Mouse (Mus musculus) gastrocnemius, adult 18-20 months (tissue): ENCODE data around the gene Scyl1. TPM values are rescaled to one million over a fixed set of nuclear protein-coding genes. Genes with fewer than 3 reads are reported as not detected.

Experiments
- DNase-seq: peaks from one replicate; pipeline ENCODE4 v3.0.0; 2021; ENCODE audit warnings: low spot score
- total RNA-seq, 2 experiments: library from RNA; stranded (reverse); gene quantifications; 2 replicates each; pipeline ENCODE4 v1.2.3; 2021

Gene Scyl1
- total RNA-seq, 2 experiments from 2014 or later = 70.6 to 74.4 TPM

DNA sequence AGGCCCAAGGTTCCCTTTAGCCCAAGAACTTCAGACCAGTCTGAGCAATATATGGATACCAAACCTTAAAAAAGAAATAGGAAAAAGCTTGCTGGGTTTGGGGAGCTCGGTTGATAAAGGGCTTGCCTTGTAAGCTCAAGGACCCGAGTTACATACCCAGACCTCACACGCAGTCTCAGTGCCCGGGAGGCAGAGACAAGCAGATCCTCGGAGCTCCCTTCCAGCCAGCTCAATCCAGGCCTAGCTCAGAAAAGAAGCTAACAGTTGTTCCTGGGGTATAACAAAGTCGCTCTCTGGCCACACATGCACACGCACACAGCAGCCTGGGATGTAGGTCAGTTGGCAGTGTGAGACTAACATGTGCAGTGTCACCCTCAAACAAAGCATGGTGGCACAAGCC is 16.7 kb upstream of the Scyl1 start:
- no peak for DNase-seq

DNA sequence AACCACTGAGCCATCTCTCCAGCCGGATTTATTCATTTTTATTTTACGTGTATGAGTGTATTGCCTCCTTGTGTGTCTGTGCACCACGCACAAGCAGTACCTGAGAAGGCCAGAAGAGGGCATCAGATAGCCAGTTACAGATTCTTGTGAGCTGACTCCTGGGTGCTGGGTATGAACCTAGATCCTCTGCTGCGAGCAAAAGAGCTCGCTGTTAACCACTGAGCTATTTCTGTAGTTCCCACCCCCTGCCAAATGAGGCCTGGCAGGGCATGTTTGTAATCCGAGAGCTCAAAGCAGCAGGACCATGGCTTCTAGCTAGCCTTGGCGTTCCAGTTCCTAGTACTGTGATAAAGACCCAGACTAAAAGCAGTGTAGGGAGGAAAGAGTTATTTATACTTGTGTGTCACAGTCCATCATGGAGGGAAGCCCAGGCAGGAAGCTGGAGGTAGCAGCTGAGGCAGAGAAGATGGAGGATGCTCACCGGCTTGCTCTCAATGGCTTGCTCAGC is 16.0 kb upstream of the Scyl1 start:
- peak; percentile 94 for DNase-seq

DNA sequence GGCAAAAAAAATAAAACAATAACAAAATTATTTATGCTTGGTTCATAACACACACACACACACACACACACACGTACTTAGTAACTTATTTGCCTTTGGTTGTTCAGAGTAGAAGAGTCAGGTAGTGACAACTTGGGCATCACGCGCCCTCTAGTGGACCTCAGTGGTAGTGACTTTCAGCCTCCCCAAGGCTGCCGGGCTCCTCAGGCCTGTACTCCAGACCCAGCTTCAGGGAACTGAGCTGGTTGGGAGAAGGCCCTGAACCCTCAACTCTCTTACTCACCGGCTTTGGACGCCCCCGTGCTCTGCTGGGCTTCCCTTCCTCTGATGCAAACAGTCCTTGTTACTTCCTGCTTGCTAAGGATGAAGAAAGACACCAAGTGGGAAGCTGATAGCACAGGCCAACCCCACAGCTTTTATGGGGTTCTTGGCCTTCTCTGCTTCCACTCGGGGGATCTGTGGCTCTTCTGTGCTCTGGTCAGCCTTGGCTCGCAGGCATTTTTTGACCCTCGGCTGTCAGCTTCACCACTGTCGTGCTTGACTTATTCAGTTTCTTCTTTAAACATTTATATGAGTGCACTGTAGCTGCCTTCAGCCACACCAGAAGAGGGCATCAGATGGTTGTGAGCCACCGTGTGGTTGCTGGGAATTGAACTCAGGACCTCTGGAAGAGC is 15.4 kb upstream of the Scyl1 start:
- peak; percentile 91 for DNase-seq

DNA sequence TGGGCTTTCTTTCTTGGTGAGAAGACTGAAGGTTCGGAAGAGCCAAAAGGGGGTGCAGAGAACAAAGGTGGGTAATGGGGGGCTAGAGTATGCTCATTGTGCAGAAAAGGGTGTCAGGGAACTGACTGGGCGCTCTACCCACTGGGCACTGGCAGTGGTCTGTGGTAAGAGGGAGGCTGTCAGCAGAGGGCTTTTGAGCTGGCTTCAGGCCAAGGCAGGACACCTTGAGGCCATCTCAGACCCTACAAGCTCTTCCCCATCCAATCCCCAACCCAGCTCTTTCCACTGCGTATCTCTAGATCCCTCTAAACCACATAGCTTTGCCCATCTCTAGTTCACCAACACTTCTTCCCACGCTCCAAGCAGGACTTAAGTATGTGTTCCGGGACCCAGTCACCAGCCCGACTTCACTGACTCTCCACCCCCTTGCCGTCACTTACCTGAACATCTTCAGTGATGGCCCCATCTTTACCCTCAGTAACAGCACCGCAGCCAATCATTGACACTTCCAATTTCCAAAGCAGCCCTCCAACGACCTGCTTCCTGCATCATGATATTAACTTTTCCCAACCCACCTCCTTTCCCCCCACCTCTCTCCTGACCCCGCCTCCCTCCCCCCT is 13.8 kb upstream of the Scyl1 start:
- DNase-seq = no peak

DNA sequence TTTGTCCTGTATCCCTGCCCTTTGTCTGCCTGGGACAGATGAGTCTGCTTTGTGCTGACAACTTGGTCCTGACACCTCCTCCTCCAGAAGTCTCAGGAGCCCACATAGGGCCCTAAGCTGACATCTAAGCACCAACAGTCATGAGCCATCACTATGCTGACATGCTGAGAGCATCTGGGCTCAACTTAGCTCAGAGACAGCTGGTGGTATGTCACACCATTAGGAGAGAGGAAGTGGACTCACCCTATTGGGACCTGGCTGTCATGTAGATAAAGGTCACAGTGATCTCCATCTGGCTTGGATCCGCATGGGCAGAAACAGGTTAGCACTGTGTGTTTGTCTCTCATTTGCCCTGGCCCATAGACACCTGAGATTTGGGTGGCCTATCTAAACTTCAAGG is 10.9 kb upstream of the Scyl1 start:
- DNase-seq = no peak

DNA sequence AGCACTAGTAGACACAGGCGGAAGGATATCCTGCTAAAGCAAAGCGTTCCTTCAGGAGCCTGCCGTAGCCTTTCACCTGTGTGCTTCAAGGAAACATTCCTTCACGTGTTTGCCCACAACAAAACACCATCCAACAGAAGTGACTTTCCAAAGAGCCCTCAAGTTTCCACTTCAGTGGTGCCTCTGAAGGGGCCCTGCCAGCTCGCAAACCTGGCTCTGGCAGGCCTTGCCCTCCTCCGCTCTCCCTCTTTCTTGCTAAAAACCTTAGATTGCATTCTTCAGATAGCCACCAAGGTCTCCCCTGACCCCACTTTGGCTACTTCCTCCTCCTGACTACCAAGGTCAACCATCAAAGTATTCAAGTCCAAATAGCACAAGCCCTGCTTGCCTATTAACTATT is 10.3 kb upstream of the Scyl1 start:
- no peak for DNase-seq

DNA sequence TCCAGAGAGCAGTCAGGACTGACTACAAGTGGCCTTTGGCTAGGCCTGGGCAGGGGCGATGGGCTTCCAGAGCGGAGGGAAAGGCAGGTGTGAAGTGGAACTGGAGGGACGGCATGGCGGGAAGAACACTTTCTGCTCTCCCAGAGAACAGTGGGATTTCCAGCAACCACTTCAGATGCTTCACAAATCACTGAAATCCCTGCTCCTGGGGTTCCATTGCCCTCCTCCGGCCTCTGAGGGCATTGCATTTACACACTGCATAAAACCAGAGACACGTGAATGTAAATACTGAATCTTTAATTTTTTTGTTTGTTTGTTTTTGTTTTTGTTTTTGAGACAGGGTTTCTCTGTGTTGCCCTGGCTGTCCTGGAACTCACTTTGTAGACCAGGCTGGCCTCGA is 9.0 kb upstream of the Scyl1 start:
- no peak for DNase-seq

DNA sequence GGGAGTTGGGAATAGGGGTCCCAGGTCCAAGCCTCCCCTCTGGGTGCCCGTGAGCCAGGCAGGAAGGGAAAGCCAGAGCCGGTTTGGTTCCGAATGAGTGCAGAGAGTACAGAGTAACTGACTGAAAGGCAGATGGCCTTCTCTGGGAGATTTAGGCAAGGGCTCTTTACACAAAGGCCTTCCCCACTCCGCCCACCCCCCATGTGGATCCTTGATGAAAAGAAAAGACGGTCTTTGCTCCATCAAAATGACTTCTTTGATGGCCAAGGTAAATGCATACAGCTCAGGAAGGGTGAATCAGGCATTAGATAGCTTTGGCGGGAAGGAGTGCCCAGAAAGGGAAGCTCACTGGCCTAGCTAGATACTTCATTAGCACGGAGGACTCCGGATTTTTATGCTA is 7.1 kb upstream of the Scyl1 start:
- DNase-seq = no peak

DNA sequence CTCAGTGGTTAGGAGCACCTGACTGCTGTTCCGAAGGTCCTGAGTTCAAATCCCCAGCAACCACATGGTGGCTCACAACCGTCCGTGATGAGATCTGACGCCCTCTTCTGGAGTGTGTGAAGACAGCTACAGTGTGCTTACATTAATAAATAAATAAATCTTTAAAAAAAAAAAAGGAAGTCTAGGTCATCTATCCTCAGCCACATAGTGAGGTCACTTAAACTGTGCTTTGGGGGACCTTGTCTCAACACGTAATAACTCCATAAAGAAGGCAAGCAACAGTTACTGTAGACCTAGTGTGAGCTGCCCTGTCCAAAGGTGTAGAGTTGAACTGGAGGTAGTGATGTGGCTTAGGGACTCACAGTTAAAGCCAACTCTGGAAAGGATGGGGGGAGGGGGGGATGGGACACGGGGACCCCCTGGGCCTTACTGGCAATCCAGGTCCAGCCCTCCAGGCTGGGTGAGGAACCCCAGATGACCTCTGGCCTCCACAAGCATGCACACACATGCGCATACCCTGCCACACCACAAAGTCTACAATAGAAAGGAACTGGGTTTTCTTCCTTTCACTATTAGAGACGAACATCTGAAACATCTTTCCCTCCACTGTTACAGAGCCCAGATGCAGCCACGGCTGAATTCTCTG is 6.3 kb upstream of the Scyl1 start:
- no peak for DNase-seq

DNA sequence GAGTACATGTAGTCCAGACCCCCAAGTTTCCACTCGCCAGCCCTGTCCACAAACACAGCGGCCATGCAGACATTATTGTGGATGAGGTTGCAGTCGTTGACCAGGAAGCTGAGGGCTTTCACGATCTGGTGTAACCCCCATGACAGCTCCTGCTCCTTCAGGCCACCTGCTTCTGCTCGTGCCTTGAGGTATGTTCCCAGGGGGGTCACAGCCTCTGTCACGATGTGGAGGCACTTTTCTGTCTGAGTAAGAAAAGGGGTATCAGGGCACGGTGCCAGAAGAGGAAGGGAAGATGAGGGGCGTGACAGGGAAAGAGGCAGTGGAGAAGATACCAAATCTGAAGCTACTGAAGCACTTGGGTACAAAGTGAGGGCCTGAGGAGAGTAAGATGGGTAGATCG is 908 bp downstream of the Scyl1 start:
- DNase-seq = no peak

DNA sequence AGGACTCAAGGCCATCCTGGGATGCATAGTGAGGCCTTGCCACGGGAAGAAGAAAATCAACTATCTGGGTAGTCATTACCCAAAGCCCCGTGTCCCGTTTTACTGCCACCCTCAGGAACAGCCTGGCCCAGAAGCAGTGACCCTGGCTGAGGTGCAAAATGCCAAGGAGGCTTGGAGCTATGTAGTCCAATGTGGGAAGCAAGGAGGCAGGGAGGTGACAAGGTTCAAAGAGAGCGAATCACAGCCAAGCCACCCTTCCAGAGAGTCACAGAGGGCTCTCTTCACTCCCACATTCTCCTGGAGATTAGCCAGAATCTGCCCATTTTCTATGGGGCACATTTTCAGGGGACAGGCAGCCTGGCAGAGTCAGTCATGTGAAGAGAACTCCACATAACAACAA is 3.9 kb downstream of the Scyl1 start:
- DNase-seq = no peak

DNA sequence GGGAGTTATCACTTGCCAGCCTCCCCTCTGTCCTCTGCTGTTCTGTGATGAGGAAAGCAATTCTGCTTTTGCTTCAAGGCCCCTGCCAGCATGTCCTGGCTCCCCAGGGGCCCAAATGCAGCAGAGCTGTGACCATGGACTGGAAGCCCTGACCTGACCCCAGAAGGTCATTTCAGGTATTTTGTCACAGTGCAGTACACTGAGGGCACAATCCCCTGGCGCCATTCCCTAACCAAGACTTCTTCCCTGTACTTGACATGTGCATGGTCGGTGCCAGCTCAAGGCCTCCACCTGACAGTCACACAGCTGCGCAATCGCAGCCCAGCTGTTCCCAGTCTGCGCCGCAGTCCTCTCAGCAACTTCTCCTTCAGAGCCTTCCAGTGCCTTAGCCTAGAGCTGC is 8.1 kb downstream of the Scyl1 start:
- no peak for DNase-seq

DNA sequence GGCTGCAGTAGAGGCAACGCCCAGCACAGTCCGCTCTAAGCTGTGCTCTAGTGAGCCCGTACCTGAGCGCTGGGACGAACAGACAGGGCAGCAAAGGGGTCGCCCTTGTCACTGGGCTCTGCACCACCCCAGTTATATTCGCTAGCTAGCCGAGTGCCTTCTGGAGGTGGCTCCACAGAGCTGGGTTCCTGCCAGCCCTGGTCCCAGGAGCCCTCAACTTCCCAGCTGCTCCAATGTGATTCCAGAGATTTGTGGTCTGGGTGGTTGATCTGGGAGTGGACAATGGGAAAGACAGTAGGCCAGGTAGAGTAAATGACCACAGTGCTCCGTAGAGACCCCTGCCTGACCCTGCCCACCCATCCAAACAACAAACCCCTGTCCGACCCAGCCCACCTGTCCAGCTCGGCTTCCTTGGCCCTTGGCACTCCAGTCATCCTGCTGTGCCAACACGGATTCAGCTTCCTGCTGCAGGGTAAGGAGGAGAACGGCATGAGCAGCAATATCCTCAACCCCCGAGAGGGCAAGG is 12.3 kb downstream of the Scyl1 start:
- DNase-seq = no peak

DNA sequence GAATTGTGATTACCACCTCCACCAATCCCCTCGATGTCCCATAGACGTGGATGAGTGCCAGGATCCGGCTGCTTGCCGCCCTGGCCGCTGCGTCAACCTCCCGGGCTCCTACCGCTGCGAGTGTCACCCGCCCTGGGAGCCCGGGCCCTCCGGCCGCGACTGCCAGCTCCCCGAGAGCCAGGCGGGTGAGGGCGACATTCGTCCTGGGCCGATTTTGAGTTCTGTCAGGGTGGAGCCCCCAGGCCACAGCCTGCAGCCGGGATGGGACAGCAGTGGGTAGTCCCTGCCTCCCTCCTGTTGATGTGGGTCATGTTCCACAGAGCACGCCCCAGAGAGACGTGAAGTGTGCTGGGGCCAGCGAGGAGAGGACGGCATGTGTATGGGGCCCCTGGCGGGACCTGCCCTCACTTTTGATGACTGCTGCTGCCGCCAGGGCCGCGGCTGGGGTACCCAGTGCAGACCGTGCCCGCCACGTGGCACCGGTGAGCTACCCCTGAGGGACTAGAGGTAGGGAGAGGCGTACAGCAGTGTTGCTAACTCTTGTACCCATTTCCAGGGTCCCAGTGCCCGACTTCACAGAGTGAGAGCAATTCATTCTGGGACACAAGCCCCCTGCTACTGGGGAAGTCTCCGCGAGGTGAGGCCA is 14.1 kb downstream of the Scyl1 start:
- no peak for DNase-seq

DNA sequence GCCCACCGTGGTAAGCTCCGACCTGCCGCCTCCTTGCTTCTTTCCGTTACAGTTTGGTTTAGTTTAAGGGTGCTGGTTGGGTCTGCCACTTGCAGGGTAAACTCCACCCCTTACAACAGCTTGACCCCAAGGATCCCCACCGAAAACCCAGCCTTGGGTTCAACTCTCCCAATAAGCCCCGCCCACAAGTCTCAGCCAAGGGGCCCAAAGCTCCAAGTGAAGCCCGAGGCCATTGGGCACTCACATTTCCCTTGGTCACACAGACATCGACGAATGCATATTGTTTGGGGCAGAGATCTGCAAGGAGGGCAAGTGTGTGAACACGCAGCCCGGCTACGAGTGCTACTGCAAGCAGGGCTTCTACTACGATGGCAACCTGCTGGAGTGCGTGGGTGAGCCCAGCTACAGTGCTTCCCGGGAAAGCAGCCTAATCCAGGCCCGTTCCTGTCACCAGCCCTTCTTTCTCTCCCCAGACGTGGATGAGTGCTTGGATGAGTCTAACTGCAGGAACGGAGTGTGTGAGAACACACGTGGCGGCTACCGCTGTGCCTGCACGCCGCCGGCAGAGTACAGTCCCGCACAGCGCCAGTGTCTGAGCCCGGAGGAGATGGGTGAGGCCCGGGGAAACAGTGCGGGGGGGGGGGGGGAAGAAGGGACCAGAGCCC is 14.8 kb downstream of the Scyl1 start:
- no peak for DNase-seq

DNA sequence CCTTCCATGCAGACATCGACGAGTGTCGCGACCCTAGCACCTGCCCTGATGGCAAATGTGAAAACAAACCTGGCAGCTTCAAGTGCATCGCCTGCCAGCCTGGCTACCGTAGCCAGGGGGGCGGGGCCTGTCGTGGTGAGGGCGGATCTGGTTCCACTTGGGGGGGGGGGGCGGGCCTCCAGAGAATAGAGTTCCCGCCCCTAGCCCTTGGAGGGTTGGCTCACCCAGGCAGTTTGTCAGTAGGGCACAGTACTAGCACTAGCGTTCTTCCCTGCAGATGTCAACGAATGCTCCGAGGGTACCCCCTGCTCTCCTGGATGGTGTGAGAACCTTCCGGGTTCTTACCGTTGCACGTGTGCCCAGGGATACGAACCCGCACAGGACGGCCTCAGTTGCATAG is 19.5 kb downstream of the Scyl1 start:
- DNase-seq = peak; percentile 42

DNA sequence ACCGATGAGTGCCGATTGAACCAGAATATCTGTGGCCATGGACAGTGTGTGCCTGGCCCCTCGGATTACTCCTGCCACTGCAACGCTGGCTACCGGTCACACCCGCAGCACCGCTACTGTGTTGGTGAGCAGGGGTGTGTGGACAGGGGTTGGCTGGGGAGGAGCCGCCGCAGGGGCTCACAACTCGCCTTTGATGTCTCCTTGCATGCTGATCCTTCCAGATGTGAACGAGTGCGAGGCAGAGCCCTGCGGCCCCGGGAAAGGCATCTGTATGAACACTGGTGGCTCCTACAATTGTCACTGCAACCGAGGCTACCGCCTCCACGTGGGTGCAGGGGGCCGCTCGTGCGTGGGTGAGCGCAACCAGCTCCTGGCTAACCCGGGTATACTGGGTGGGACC is 20.3 kb downstream of the Scyl1 start:
- no peak for DNase-seq

DNA sequence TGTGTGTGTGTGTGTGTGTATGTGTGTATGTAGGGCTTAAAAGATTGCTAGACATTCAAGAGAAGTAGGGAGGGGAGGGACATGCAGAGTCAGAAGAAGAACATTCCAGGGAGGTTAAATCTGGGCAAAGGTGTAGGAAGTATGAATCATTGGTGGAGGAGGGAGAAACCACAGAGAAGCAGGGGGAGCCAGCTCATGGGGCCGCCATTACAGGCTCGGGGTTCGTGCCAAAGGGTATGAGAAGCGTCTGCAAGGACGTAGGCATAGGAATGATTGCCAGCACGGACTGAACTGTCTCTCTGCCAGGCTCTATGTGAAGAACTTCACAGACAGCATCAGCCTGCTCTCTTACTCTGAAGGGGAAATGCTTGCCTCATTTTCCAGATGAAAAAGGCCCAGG is 21.7 kb downstream of the Scyl1 start:
- no peak for DNase-seq

DNA sequence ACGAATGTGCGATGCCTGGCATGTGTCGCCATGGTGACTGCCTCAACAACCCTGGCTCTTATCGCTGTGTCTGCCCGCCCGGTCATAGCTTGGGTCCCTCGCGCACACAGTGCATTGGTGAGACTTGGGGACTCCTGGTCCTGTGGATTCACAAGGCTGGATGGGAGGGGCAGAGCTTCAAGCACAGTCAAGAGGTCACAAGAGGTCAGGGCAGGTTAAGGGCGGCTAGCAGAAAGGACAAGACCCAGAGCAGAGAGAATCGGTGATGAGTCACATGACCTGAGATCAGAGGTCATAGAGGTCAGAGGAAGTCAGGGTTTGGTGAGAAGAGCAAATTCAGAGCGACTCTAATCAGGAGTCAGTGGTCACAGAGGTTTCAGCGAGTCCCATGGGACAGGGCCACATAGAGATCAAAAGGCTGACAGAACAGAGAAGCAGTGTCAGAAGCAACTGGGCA is 24.3 kb downstream of the Scyl1 start:
- DNase-seq = no peak

DNA sequence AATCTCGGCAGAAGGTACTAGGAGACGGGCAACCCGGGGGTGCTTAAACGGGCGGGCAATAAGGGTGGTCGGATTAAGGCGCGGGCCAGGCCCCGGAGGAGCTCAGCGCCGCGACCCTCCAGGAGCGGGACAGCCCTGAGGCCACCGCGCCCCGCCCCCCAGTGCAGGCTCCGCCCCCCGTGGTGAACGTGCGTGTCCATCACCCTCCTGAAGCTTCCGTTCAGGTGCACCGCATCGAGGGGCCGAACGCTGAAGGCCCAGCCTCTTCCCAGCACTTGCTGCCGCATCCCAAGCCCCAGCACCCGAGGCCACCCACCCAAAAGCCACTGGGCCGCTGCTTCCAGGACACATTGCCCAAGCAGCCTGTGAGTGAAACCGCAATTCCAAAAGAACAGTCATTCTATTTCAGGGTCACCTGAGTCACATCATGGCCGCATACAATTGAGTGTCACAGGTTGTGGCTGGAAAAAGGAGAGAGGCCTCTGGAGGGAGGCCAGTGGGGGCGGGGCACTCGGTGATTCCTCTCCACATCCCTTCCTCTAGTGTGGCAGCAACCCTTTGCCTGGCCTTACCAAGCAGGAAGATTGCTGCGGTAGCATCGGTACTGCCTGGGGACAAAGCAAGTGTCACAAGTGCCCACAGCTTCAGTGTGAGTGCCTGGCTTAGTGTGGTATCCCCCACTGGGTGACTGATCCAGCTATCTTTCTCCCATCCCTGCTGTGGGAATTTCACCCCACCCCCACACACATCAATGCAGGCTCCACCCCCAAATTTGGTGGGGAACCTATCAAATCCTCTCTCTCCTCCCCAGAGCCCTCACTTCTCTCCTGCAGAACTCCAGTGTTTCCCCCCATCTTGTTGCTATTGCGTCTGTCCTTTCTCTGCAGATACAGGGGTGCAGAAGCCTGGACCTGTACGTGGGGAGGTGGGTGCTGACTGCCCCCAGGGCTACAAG is 25.2 kb downstream of the Scyl1 start:
- DNase-seq = no peak
